Mouse (Mus musculus) ES-Bruce4 (cell line): Measurements from ENCODE around the gene Trim17.

Experiments
- CTCF ChIP-seq: IDR thresholded peaks from one replicate; pipeline ENCODE4 v1.8.1; 2011; ENCODE audit warnings: low read depth, low read length
- EP300 ChIP-seq: IDR thresholded peaks from 2 replicates; pipeline ENCODE4 v1.6.1; 2011; ENCODE audit warnings: low read depth, low read length; ENCODE audit not compliant: insufficient read depth
- POLR2A ChIP-seq: IDR thresholded peaks from one replicate; pipeline ENCODE4 v1.8.1; 2011; ENCODE audit warnings: low read length; ENCODE audit not compliant: insufficient read depth

DNA sequence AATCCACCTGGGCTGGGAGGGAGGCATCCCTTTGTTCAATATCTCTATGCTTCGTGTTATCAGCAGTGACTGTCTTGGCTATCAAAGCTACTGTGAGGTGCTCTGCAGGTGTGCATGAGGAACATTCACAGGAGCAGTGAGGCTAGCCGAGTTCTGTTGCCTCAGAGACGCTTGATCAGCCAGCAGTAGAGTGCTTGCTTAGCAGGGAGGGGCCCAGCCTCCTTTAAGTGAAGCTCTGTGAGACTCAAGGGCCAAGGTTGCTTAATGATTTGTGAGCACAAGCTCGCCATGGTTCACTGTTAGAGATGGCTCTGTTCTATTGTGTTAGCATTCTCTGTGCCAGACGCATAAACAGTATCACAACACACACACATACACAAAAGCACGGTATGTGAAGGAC, 15.2 kb downstream of the Trim17 start:
- TF ChIP-seq EP300 (no peak), POLR2A (no peak), CTCF (no peak)
